Mouse (Mus musculus) left cerebral cortex, postnatal 4 days (tissue): ENCODE data around the gene Gfra1. TPM values are rescaled to one million over a fixed set of nuclear protein-coding genes. Genes with fewer than 3 reads are reported as not detected.

Source experiments
- DNase-seq: peaks from one replicate; pipeline ENCODE4 v3.0.0-alpha.2; 2022
- intact Hi-C: fragments of 180-260 bp; cut with DNase I; formaldehyde crosslinking; loops from one replicate; pipeline ENCODE4 v1.15.1; 2025
- total RNA-seq, 2 experiments: library from RNA; stranded (reverse); gene quantifications; 2 replicates each; pipeline ENCODE4 v1.2.3; 2021

Gene Gfra1
- total RNA-seq, 2 experiments from 2014 or later, result 13.9 to 24.5 TPM

DNA sequence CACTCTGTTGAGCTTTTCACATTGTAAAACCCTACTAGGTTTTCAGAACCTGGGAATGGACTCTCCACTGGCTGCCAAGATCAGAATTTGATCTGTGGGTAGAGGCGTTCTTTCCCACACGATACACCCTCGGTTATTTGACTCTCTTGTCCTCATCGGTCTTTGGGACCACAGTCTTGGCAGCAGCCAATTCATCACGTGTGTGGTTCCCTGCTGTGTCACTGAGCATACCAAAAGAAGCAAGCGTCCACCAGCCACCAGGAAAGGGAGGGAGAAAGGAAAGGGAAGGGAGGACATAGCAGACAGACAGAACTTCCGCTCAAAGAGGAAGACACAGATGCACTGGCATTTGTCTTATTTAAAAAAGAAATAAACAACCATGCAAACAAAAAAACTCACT lies 189.1 kb downstream of the Gfra1 start:
- DNase-seq, result no peak
- intact Hi-C loops, result no loop called here

DNA sequence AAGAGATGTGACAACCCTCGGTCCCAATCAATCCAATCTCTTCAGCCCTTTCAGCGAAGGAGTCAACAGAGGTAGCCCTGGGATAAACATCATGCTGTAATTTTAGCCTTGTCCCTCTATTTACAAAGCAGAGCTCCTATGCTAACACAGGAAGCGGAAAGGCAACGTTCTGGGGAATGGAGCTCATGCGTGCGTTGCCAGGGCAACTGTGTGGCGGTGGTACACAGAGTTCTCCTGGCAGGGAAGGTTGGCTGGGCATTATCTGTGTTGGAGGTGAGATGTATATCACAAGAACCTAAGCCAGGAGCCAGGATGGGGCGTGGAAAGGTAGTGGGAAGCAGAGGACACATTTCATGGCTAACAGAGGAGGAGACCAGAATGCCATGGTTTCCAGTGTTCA lies 194.8 kb downstream of the Gfra1 start:
- intact Hi-C loops, result no loop called here
- no peak for DNase-seq

DNA sequence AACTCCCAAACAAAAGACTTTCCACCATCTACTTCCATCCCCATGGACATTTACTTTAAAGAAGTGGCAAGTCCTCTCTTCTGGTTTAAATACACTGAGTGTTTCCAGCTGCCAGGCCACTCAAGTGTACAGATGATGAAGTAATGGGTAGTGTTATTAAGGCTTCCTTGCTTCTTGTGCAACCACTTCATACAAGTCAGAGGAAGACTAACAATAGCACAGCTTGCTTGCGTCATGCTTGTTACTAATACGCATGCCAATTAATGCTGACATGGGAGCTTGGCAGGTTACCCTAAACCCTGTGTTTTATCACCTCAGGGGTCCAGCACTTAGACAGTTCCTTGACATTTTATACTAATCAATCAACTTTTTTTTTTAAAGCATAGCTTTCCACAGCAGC lies 196.5 kb downstream of the Gfra1 start:
- no peak for DNase-seq
- intact Hi-C loops, result no loop called here

DNA sequence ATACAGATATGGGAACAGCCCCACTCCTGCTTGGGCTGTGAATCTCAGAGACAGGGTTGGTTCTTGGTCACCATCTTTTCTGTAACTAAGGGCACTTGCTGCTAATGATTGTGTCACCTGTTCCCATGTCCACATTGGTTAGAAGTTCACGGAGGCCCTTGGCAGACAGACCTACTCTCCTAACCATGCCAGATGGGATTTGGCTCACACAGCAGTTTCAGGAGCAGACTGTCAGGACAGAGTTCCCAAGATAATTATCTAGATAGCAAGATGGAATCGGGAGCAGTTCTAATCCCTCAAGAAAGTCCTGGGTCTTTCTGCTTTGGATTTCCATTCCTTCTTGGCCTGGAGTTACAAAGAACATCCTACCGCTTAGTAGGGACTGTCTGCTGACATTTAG lies 199.2 kb downstream of the Gfra1 start:
- no peak for DNase-seq
- intact Hi-C loops, result no loop called here

DNA sequence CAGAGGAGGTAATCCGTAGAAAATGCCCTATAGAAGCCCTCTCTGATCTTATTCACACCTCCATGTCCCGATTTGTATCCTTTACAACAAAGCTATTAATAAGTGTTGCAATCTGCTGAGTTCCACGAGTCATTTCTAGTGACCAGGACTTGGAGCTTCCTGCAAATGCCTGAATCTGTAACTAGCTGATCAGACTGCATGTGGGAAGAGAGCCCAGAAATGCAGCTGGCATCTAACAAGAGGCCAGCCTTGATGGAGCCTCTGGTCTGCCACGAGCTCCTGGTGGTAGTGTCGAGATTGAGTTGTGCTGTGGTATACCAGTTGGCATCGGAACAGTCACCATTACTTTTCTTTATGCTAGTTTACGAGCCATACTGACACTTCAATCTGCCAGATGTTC lies 200.3 kb downstream of the Gfra1 start:
- DNase-seq, result peak; percentile 27
- intact Hi-C loops, result no loop called here

DNA sequence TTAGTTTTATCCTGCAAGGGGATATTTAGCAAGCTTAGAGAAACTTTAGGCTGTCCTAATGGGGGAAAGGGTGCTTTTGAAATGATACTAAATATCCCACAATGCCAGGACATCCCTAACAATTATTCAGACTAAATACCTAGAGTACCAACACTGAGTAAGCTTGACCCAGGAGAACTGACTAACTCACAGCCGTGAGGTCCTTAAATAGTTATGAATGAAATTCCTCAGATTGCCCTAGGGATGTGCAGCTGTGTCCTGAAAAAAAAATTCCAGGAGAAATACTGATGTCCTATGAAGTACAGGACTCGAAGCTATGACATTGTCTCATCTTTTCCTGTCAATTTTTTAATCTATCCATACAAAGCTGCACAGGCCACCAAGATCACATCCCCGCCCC lies 201.5 kb downstream of the Gfra1 start:
- DNase-seq, result no peak
- intact Hi-C loops, result no loop called here

DNA sequence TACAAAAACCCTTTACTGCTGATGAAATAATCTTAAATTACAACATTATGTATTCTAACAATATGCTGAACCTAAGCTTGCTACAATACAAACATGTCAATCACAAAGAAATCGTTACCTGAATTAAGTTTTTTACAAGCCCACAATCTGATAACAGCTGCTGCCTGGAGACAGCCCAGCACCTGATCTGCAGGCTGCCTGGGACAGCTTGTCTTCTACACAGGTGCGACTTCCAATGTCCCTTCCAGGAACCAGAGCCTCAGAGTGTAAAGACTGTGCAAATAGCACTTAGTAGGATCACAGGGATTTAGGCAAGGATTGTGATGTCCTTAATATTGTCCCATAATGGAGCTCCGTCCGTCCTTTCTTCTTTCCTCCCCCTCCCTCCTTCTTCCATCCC lies 204.0 kb downstream of the Gfra1 start:
- intact Hi-C loops, result no loop called here
- DNase-seq, result no peak

DNA sequence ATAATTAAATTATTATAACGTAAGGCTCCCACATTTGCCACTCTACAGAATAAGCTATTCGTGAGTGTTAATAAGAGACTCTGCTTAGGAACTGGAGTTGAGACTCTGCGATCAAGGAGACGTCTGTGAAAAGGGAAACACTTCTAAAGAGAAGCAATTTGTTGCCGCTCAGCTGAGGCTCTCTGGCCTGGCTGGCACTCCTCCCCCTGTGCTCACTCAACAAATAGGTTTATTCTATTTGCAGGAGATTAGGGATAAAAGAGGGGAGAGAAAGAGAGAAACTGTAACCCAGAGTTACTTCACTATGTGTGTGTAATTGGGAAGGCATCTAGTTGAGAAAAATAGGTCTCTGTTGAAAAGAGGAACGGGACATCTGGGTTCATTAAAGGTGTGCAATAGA lies 204.6 kb downstream of the Gfra1 start:
- intact Hi-C loops, result no loop called here
- no peak for DNase-seq

DNA sequence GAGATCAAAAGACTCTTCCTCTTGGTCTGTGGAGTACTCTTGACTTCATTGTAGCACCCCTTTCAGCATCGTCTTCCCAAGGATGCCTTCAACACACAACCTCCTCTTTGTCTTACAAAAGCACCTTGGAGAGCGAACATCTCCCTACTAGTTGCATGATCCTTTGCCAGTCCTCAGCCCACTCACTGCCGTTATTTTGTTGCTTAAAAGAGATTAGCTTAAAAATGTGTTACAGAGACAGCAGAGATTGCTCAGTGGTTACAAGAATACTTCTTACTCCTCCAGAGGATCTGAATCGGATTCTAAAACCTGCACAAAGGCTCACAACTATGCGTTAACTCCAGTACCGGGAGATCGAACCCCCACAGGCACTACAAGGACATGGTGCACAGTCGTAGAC lies 205.5 kb downstream of the Gfra1 start:
- DNase-seq, result no peak
- intact Hi-C loops, result no loop called here

DNA sequence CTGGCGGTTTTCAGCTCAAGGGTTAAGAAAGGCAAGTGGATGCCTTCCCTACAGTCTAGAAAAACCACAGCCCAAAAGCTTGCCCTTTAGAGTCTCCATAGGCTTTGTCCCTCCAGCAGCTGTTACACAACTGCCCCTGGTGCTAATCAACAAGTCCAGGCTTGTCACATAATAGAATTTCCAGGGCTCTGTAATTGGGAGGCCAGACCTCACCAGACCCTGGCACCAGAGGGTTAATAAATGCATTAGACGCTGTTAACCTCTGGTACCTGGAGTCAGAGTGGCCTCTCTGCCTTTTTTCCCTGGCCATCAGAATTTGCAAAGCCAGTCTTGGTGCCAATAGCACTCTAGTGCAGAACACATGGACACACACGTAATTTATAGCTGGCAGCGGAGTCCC lies 211.6 kb downstream of the Gfra1 start:
- no peak for DNase-seq
- intact Hi-C loops, result no loop called here

DNA sequence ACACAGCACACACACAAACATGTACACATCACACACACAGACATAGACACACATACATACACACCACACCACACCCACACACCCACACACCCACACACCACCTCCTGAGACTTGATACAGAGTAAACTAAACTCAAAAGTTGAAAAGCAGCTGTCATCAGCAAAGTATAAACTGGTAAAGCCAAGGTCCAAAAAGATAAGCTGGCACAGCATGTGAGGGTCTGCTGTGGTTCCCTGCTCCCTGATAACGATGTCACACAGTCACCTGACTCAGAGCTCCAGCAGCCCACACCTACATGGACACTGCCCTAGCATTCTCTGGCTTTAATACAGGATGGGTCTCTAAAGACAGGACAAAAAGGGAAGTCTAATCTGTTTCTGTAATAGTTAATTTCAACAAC lies 212.1 kb downstream of the Gfra1 start:
- no peak for DNase-seq
- intact Hi-C loops, result no loop called here

DNA sequence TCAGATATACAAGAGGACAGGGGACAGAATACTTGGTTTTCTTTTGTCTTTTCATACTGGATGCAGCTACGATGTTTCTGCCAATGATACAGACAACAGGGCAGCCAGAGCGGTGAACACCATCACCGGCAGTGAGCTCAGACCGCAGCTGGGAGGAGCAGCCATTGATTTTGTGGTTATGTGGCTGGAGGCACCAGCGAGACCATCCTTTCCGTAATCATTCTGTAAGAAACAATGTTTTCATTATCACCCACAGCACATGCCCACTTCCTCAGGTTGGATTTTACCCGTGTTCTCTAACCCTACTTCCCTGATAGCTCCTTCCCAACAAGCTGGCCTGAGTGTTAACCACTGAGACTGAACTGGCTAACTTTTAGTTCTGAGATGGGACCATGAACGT lies 217.4 kb downstream of the Gfra1 start:
- no peak for DNase-seq
- intact Hi-C loops, result no loop called here

DNA sequence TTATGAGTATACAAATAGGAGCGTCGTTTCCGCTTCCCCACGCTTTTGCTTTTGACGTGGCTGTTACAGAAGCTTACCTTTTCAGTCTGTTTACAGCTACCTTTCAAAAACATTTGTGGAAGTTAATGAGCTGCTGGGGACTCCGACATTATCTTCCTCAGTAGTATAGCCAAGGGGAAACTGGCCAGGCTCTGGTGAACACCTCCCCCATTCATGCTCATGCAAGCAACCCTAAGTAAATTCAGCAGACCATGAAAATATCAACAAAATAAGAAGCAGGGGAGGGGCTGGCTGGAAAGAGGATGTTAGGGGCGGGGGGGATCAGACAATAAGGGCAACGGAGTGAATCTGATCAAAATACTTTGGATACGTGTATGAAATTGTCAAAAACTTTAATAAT lies 228.0 kb downstream of the Gfra1 start:
- DNase-seq, result no peak

DNA sequence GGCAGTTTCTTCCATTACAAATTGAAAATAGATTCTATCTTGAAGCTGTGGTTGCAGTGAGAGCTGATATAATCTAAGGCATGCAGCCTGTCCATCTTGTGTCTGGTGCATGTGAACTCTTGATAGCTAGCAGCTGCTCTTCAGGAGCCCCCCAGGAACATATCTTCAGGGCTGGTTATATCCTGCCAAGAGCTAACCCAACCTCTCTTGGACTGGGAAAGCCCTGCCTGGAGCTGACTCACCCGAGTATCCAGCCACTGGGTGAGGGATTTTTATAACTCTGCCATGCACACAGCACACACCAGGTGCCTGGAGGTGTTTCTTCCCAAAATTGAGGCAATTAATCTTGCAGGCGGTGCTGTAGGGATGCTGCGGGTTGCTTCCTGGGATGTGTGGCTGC lies 228.8 kb downstream of the Gfra1 start:
- intact Hi-C loops, result loop anchor here (10.0 kb wide), 1 partner anchor 228 kb away; the partner anchor contains the start of gene Gfra1
- DNase-seq, result no peak

More for the DNA sequence above, 228.0 kb downstream of the Gfra1 start:
- intact Hi-C loops, result loop anchor here (10.0 kb wide), 1 partner anchor 227 kb away; the partner anchor contains the start of gene Gfra1

DNA sequence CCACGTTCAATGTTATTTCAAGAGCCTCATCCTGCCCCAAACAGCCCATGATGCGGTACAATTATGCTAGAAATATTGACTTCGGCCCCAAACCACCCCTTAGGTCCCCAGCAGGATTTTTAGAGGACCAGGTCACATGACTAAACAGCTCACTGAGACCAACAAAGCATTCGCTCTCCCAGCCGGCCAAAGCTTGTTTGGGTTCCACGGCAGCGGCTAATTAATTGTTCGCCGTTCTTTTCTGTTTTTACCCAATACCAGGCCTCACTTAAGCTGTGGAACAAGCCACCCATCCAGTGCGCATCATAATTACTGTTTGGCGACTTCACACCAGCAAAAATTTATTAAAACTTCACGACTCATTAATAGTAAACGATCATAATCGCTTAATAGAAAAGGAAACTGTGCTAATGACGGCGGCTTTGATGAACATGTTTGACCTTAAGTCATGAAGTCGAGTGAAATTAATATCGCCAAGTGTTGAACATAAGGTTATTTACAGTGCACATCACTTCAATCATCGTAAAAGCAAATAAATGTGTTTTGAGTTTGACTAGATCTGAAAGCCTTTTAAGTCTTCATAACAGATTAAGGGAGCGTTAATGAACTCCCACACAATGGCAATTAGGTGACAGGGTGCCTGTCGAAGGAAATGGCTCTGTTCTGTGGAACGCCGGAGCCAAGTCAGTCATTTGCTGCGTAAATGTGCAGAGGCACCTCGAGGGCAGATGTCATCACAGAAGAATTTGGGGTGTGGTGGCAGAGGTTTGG lies 235.5 kb downstream of the Gfra1 start:
- DNase-seq, result no peak
- intact Hi-C loops, result loop anchor here (10.0 kb wide), 1 partner anchor 235 kb away; the partner anchor contains the start of gene Gfra1

DNA sequence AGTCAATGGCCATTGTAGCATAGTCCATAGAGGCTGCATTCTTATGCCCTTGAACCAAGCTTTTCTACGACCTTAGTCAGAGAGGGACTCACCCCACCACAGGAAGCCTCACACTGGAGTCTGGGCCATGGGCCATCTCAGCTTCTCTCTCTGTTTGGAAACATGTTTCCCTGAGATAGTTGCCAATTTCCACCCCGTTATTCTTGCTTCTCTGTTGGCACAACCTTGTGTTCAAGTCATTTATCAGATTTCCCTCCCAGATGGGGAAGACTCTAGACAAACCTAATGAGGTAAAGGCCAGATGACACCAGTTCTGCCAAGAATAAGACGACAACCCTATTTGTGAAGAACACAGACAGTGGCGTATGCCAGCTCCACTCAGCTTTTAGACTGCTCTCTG lies 238.1 kb downstream of the Gfra1 start:
- DNase-seq, result peak; percentile 64
- intact Hi-C loops, result no loop called here

DNA sequence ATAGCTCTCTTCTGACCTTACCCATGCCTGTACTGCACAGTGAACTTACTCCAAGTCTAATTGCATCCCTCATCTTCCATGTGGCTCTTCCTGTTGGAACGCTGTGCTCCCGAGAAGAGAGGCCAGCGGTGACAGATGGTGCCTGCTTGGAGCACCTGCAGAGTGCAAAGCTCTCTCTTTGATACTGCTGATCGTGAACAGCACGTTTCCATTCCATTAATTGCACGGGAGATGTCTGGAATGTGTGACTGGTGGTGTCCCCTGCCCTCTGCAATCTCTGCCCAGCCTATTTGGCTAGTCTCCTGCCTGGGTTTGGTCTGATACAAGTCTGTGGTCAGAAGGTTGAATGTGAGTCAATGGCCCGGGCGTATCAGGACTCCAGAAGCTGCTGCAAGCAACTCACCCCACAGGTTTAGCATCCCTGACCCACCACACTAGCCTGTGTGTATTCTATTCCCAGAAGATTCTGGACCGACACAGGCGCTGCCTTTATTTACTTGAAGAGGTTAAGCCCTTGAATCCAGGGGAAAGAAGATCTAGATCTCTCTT lies 249.1 kb downstream of the Gfra1 start:
- peak; percentile 57 for DNase-seq
- intact Hi-C loops, result no loop called here

DNA sequence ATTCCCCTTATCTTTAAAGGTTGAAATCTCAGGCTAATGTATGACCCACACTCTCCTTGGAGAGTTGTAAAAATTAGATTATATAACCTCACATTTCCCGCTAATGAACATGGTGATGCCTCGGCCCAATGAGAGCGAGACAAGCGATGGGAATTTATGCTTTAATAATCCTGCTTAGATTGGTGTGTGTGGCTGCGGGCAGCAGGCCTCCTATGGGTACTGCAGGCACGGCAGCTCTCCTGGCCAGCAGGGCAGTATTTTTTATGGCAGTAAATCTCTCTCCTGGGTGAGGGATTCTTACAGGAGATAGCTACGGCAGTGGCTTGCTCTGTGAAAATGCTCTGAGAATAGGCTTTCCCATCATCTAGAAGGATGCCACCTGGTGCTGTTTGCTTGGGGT lies 250.2 kb downstream of the Gfra1 start:
- intact Hi-C loops, result no loop called here
- DNase-seq, result no peak

DNA sequence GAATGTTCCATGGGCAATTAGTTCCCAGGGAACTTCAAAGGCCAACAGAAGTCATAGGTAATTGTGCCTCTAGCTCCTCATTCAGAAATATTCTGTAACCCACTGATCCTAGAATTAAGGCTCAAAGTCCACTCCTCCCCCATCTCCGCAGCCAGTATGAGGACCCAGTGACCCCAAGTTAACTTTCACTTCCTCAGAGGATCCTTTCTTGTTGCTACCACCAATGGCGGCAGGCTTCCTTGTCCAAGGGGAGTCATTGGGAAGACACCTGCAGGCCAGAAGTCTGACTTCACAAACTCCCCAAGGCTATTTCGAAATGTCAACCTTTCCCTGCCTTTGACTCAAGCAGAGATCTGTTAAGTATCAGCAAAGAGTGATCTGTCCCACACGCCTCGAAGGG lies 253.1 kb downstream of the Gfra1 start:
- no peak for DNase-seq
- intact Hi-C loops, result no loop called here

DNA sequence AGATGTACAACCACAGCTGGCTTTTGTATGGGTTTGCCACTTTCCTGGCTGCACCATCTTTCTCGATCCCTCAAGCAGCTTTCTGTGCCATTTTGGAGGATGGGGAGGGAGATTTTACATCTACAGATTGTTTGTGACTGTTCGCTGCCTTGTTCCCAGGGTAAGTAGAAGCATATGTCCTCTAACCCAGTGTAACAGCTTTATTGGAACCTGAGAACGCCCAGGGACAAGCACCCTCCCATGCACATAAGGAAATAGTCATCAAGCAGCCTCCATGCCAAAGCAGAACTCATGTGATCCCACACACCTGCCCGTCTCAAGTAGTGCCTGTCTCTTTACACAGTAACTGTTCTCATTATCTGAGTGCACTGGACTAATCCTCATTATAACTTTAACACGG lies 256.0 kb downstream of the Gfra1 start:
- intact Hi-C loops, result no loop called here

DNA sequence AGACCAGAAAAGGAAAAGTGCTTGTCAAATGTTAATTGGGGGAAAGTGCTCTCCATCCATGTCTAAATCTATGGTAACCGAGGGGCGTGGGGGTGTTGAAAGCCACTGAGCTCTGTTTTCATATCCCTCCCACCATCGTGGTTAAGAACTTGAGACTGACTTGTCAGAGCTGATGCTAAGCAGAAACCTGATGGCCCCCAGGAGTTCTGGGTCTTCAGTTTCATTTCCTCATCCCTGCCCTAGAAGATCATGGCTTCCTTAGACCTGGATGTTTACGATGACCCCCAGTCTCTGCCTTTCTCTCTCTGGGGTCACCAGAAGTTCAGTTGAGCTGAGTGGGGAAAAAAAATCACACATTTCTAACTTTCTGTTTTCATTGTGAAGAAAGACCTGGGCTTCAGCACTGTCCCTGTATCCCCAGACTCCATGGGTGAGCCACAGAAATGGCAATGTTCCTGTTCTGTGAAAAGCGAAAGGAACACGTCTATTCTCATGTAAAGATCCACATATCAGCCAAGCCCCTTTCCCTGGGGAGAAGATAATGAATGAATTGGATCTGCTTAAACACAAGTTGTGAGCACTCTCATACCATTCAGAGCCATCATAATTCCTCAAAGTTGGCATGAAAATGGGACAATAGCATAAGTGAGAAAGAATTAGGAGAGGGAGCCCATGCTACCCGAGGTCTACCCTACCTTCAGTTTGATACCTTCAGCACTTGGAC lies 261.8 kb downstream of the Gfra1 start:
- intact Hi-C loops, result no loop called here
- no peak for DNase-seq

More for the DNA sequence above, 256.0 kb downstream of the Gfra1 start:
- no peak for DNase-seq

DNA sequence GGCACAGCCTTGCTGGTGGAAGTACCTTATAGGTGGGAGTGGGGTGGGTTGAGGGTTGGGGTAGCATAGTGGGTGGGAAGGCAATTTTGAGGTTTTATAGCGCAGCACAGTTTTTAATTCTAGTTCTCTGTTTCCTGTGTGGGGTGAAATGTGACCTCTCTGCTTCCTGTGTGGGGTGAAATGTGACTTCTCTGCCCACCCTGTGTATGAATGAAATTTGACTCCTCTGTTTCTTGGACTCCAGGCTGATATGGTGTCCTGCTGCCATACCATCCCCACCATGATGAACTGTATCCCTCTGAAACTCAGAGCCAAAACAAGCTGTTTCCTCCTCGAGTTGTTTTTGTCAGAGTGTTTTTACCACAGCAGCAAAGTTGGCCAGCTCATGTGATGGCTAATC lies 264.8 kb downstream of the Gfra1 start:
- no peak for DNase-seq
- intact Hi-C loops, result no loop called here
